Mouse (Mus musculus) layer of hippocampus, adult 11-12 months (tissue): Measurements from ENCODE around the gene Slc38a5.
A peak's percentile ranks its signal among the peaks of the same experiment; 100 is the strongest.

Experiments used
- DNase-seq: peaks from one replicate; pipeline ENCODE4 v3.0.0; 2022; ENCODE audit warnings: low spot score

Gene Slc38a5

GRCm38 (mm10) chrX:8314905-8315304 lies 44.0 kb downstream of the Slc38a5 start:
- DNase-seq = peak; percentile 11

- DNase-seq = no peak
Observed at GRCm38 (mm10) chrX:8327124-8327523, 56.2 kb downstream of the Slc38a5 start, which contains the start of gene Ssxb10. Ssxb10 (plus strand) TSS chrX:8327424.
